Mouse (Mus musculus): ENCODE data around the gene Kbtbd2. TPM values are rescaled to one million over a fixed set of nuclear protein-coding genes. Genes with fewer than 3 reads are reported as not detected.

The Kbtbd2 gene
- total RNA-seq (2014; fragmentation: Nextera tagmentation) (42.9 and 48.5 TPM in 2 replicates), total RNA-seq (2017) (44.8 and 53.5 TPM in 2 replicates), polyA plus RNA-seq (2012) (3.0 and 3.8 TPM in 2 replicates)

- Histone ChIP-seq H3K4me3 (ENCODE audit: low read depth, low read length) (peak within 1 kb of the TSS; percentile 90), H3K27me3 (ENCODE audit: insufficient read depth, low read length) (no peaks in the 10 kb centered on the region), H3K4me1 (ENCODE audit: insufficient read depth, low read depth, low read length) (peaks cover 33% of the 10 kb centered on the region), H3K9me3 (replicated peaks) (no peaks in the 10 kb centered on the region), H3K36me3 (replicated peaks) (peaks cover 9% of the 10 kb centered on the region)
- DNase-seq (ENCODE audit: low spot score), result peak; percentile 91
- peak; percentile 81 for ATAC-seq (ENCODE audit: extremely low read depth, insufficient number of reproducible peaks, low FRiP score, poor library complexity, severe bottlenecking)
- TF ChIP-seq GATA1 (IDR thresholded peaks at IDR 0.05; ENCODE audit: borderline replicate concordance, low read length) (no peak), CTCF (IDR thresholded peaks at IDR 0.05; ENCODE audit: low read depth, low read length) (no peak), POLR2AphosphoS5 (IDR thresholded peaks at IDR 0.05; ENCODE audit: insufficient replicate concordance, low read depth, low read length) (no peak), GATA2 (IDR thresholded peaks at IDR 0.05; ENCODE audit: borderline replicate concordance, low read depth, low read length) (no peak)
Measured at GRCm38 (mm10) chr6:56797311-56798151, at the start of gene Kbtbd2. Kbtbd2 (minus strand) TSS chr6:56797813.

DNA sequence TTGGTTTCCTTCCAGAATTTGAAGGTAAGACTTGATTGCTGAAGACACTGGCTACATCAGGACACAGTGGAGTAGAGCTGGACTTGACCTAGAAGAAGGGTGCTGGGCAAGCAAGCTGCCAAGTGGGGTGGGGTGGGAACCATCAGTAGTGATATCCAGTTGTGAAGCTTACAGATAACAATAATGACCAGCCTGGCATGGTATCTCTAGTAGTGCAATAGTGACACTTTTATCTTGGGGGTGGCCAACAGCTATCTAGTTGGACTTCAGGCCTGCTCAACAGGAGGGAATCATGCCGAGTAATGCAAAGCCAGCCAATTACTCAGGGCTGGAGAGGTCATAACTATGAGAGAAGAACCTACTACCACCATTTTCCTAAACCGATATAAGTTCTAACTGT lies 46.8 kb upstream of the Kbtbd2 start:
- Histone ChIP-seq H3K36me3 (replicated peaks) (no peaks in the 10 kb centered on the region), H3K9me3 (replicated peaks) (no peaks in the 10 kb centered on the region), H3K4me1 (ENCODE audit: insufficient read depth, low read depth, low read length) (no peaks in the 10 kb centered on the region), H3K4me3 (ENCODE audit: low read depth, low read length) (no peak overlapping the region), H3K27me3 (ENCODE audit: insufficient read depth, low read length) (peaks cover 9% of the 10 kb centered on the region)
- TF ChIP-seq GATA1 (IDR thresholded peaks at IDR 0.05; ENCODE audit: borderline replicate concordance, low read length) (no peak), GATA2 (IDR thresholded peaks at IDR 0.05; ENCODE audit: borderline replicate concordance, low read depth, low read length) (no peak), POLR2AphosphoS5 (IDR thresholded peaks at IDR 0.05; ENCODE audit: insufficient replicate concordance, low read depth, low read length) (no peak), CTCF (IDR thresholded peaks at IDR 0.05; ENCODE audit: low read depth, low read length) (no peak), TAL1 (conservative IDR thresholded peaks at IDR 0.05; ENCODE audit: low read depth, low read length) (no peak)
- ATAC-seq (ENCODE audit: extremely low read depth, insufficient number of reproducible peaks, low FRiP score, poor library complexity, severe bottlenecking) (no peak), DNase-seq (ENCODE audit: low spot score) (no peak)

DNA sequence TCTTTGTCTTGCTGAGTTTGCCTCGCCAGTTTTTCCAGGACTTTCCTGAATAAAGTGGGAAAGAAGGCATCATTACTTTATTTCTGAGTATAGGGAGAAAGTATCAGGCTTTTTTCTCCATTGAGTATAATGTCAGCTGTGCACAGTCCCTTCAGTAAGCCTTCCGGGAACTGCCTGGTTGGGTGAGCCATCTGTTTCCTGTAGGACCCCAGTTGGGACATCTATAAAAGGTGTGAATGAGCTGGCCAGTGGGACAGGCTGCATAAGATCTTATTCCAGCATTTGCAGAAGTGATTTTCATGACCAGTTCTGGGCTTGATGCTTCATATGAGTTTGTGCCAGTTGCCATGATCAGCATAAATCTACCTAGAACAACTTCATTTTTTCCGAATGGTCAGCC lies 45.6 kb upstream of the Kbtbd2 start:
- peaks cover 13% of the 10 kb centered on the region for H3K27me3 ChIP-seq (ENCODE audit: insufficient read depth, low read length)
- TF ChIP-seq GATA2 (IDR thresholded peaks at IDR 0.05; ENCODE audit: borderline replicate concordance, low read depth, low read length) (no peak), CTCF (IDR thresholded peaks at IDR 0.05; ENCODE audit: low read depth, low read length) (no peak), TAL1 (conservative IDR thresholded peaks at IDR 0.05; ENCODE audit: low read depth, low read length) (no peak), GATA1 (IDR thresholded peaks at IDR 0.05; ENCODE audit: borderline replicate concordance, low read length) (no peak), POLR2AphosphoS5 (IDR thresholded peaks at IDR 0.05; ENCODE audit: insufficient replicate concordance, low read depth, low read length) (no peak)
- no peaks in the 10 kb centered on the region for H3K4me1 ChIP-seq (ENCODE audit: insufficient read depth, low read depth, low read length)
- DNase-seq (ENCODE audit: low spot score), result no peak
- no peaks in the 10 kb centered on the region for H3K36me3 ChIP-seq (replicated peaks)
- H3K9me3 ChIP-seq (replicated peaks), result no peaks in the 10 kb centered on the region
- ATAC-seq (ENCODE audit: extremely low read depth, insufficient number of reproducible peaks, low FRiP score, poor library complexity, severe bottlenecking), result no peak
- no peak overlapping the region for H3K4me3 ChIP-seq (ENCODE audit: low read depth, low read length)

DNA sequence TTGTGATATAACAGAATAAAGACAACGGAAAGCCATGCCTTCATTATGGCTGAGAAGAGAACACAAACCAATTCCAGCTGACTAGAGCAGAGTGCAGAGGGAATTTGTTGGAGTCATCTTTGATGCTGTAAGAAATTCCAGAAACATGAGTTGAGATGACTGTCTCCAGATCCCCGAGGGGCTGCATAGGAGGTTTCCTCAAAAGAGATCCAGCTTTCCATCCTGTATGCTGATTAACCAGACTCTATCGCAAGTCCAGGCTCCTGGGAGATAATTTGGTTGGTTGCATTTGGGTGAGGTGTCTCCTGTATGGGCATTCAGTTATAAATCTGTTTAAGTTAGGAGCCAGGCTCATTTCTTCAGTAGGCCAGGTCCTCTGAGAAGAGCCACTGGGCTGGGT lies 40.0 kb upstream of the Kbtbd2 start:
- ATAC-seq (ENCODE audit: extremely low read depth, insufficient number of reproducible peaks, low FRiP score, poor library complexity, severe bottlenecking), result no peak
- Histone ChIP-seq H3K4me3 (ENCODE audit: low read depth, low read length) (no peak overlapping the region), H3K27me3 (ENCODE audit: insufficient read depth, low read length) (peaks cover 21% of the 10 kb centered on the region), H3K4me1 (ENCODE audit: insufficient read depth, low read depth, low read length) (no peaks in the 10 kb centered on the region), H3K9me3 (replicated peaks) (no peaks in the 10 kb centered on the region), H3K36me3 (replicated peaks) (no peaks in the 10 kb centered on the region)
- no peak for TF ChIP-seq POLR2AphosphoS5 (IDR thresholded peaks at IDR 0.05; ENCODE audit: insufficient replicate concordance, low read depth, low read length)
- no peak for TF ChIP-seq CTCF (IDR thresholded peaks at IDR 0.05; ENCODE audit: low read depth, low read length)
- TF ChIP-seq GATA2 (IDR thresholded peaks at IDR 0.05; ENCODE audit: borderline replicate concordance, low read depth, low read length), result no peak
- TF ChIP-seq TAL1 (conservative IDR thresholded peaks at IDR 0.05; ENCODE audit: low read depth, low read length), result no peak
- TF ChIP-seq GATA1 (IDR thresholded peaks at IDR 0.05; ENCODE audit: borderline replicate concordance, low read length), result no peak
- DNase-seq (ENCODE audit: low spot score), result no peak

DNA sequence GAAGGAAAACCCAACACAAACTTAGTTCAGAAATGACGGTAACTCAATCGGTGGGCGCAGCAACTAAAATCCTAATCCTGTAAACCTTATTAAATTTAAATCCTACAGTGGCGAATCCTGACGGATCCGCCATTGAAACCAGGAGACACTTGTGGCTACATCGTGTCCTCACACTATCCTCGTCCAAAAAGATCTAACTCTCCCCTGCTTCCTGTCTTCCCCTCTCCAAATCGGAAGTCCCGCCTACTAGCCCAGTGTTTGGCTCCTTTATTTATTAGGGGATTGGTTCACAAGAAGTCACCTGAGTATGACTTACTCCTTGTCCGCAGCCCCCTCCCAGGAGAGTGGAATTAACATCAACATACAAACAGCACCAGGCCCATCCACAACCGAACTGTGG lies 39.6 kb upstream of the Kbtbd2 start:
- DNase-seq (ENCODE audit: low spot score) (no peak), ATAC-seq (ENCODE audit: extremely low read depth, insufficient number of reproducible peaks, low FRiP score, poor library complexity, severe bottlenecking) (no peak)
- Histone ChIP-seq H3K4me1 (ENCODE audit: insufficient read depth, low read depth, low read length) (no peaks in the 10 kb centered on the region), H3K27me3 (ENCODE audit: insufficient read depth, low read length) (peaks cover 22% of the 10 kb centered on the region), H3K36me3 (replicated peaks) (no peaks in the 10 kb centered on the region), H3K4me3 (ENCODE audit: low read depth, low read length) (no peak overlapping the region), H3K9me3 (replicated peaks) (no peaks in the 10 kb centered on the region)
- no peak for TF ChIP-seq TAL1 (conservative IDR thresholded peaks at IDR 0.05; ENCODE audit: low read depth, low read length)
- no peak for TF ChIP-seq CTCF (IDR thresholded peaks at IDR 0.05; ENCODE audit: low read depth, low read length)
- TF ChIP-seq GATA2 (IDR thresholded peaks at IDR 0.05; ENCODE audit: borderline replicate concordance, low read depth, low read length), result no peak
- TF ChIP-seq GATA1 (IDR thresholded peaks at IDR 0.05; ENCODE audit: borderline replicate concordance, low read length), result no peak
- no peak for TF ChIP-seq POLR2AphosphoS5 (IDR thresholded peaks at IDR 0.05; ENCODE audit: insufficient replicate concordance, low read depth, low read length)

DNA sequence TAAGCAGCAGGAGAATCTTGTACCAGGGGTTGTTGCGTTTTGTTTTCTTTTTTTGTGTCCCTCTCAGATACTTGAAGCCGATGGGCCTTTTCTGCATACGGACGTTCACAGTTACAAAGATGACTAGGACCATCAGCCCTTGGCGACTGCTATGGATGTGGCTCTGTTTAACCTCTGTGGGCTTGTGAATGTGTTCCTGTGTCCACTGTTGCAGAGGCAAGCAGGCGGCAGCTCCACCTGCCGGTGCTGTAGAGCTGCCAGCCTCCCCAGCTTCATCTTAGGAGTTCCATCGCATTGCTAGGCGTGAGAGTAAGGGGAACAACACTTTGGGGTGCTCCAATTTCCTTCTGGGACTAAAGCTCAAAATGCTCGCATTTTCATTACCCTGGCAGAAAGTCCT lies 37.9 kb upstream of the Kbtbd2 start:
- TF ChIP-seq CTCF (IDR thresholded peaks at IDR 0.05; ENCODE audit: low read depth, low read length) (no peak), TAL1 (conservative IDR thresholded peaks at IDR 0.05; ENCODE audit: low read depth, low read length) (no peak), GATA2 (IDR thresholded peaks at IDR 0.05; ENCODE audit: borderline replicate concordance, low read depth, low read length) (no peak), GATA1 (IDR thresholded peaks at IDR 0.05; ENCODE audit: borderline replicate concordance, low read length) (no peak), POLR2AphosphoS5 (IDR thresholded peaks at IDR 0.05; ENCODE audit: insufficient replicate concordance, low read depth, low read length) (no peak)
- peaks cover 26% of the 10 kb centered on the region for H3K27me3 ChIP-seq (ENCODE audit: insufficient read depth, low read length)
- ATAC-seq (ENCODE audit: extremely low read depth, insufficient number of reproducible peaks, low FRiP score, poor library complexity, severe bottlenecking) (no peak), DNase-seq (ENCODE audit: low spot score) (no peak)
- H3K4me1 ChIP-seq (ENCODE audit: insufficient read depth, low read depth, low read length), result no peaks in the 10 kb centered on the region
- H3K9me3 ChIP-seq (replicated peaks), result no peaks in the 10 kb centered on the region
- no peak overlapping the region for H3K4me3 ChIP-seq (ENCODE audit: low read depth, low read length)
- H3K36me3 ChIP-seq (replicated peaks), result no peaks in the 10 kb centered on the region
